29 mouse cellular contexts compared by ENCODE assay signal in genomic region chr5:36559106-36559505, GRCm38 (mm10). TPM values are rescaled to one million over a fixed set of nuclear protein-coding genes. Genes with fewer than 3 reads are reported as not detected.
DNase-seq lines count a peak whose midpoint lies in the region; ATAC-seq and TF ChIP-seq lines count a peak whose summit lies in the region.
"Had no signal": no experiment of that assay in that cellular context is flagged by ENCODE, and none has a peak within 500 bp of the region (broad histone marks: within the 10 kb centered on the region; RNA-seq: fewer than 3 reads in every experiment).

No protein-coding gene starts in this region.

- no peak for DNase-seq in kidney, postnatal 0 days (ENCODE audit: low spot score)
- no peak for DNase-seq in kidney, adult 11 months
- peak; percentile 11 for DNase-seq in retina, postnatal 1 day
- no peak for DNase-seq in retina, embryonic 14.5 days (ENCODE audit: low spot score)
- DNase-seq in left cerebral cortex, postnatal 25 days (ENCODE audit: low spot score in 2 of 2), result no peak
- DNase-seq in limb, embryonic 10.5 days (ENCODE audit: low spot score), result no peak
- DNase-seq: adrenal gland, postnatal 25 days; cerebellum, adult 11-12 months; cerebellum, adult 9-11 months; embryo, embryonic 11 days; gastrocnemius, postnatal 25 days; heart, adult 18-20 months; heart, postnatal 36 days; kidney, postnatal 10 days; left cerebral cortex, postnatal 4 days; right cerebral cortex, postnatal 4 days; thymus, postnatal 14 days had no signal

- no peaks in the 10 kb centered on the region for H3K27me3 ChIP-seq in kidney, postnatal 0 days (ENCODE audit: insufficient read depth, low read length)
- no peaks in the 10 kb centered on the region for H3K27me3 ChIP-seq in small intestine, adult 2 months (ENCODE audit: control insufficient read depth, insufficient read depth, low read length)
- H3K27me3 ChIP-seq in limb, embryonic 10.5 days (ENCODE audit: low read depth, poor library complexity, severe bottlenecking), result no peaks in the 10 kb centered on the region
- H3K27me3 ChIP-seq: embryonic facial prominence, embryonic 12.5 days; forebrain, embryonic 15.5 days; hindbrain, embryonic 12.5 days; limb, embryonic 15.5 days; liver, embryonic 15.5 days; lung, embryonic 15.5 days; midbrain, embryonic 15.5 days; neural tube, embryonic 15.5 days had no signal

- TF ChIP-seq POLR2A in small intestine, adult 2 months (IDR thresholded peaks at IDR 0.05; ENCODE audit: low read depth, low read length), result no peak

- no peaks in the 10 kb centered on the region for H3K9me3 ChIP-seq in kidney, postnatal 0 days (replicated peaks; ENCODE audit: low read length)
- no peaks in the 10 kb centered on the region for H3K9me3 ChIP-seq in limb, embryonic 10.5 days (replicated peaks)
- H3K9me3 ChIP-seq: embryonic facial prominence, embryonic 12.5 days; forebrain, embryonic 15.5 days; hindbrain, embryonic 12.5 days; limb, embryonic 15.5 days; liver, embryonic 15.5 days; lung, embryonic 15.5 days; midbrain, embryonic 10.5 days; midbrain, embryonic 15.5 days; neural tube, embryonic 15.5 days had no signal

- H3K27ac ChIP-seq in kidney, postnatal 0 days, result peak overlapping the region; percentile 85
- H3K27ac ChIP-seq in small intestine, adult 2 months (ENCODE audit: insufficient read depth, low read depth, low read length), result peak overlapping the region; percentile 96
- H3K27ac ChIP-seq in limb, embryonic 10.5 days, result no peak overlapping the region
- H3K27ac ChIP-seq: embryonic facial prominence, embryonic 12.5 days; forebrain, embryonic 15.5 days; hindbrain, embryonic 12.5 days; hindbrain, postnatal 0 days; limb, embryonic 15.5 days; lung, embryonic 15.5 days; midbrain, embryonic 10.5 days; midbrain, embryonic 15.5 days; neural tube, embryonic 15.5 days had no signal

- H3K9ac ChIP-seq in kidney, postnatal 0 days (ENCODE audit: low read depth, low read length), result no peak overlapping the region
- H3K9ac ChIP-seq: embryonic facial prominence, embryonic 12.5 days; forebrain, embryonic 15.5 days; hindbrain, embryonic 12.5 days; limb, embryonic 15.5 days; liver, embryonic 15.5 days; lung, embryonic 15.5 days; midbrain, embryonic 15.5 days; neural tube, embryonic 15.5 days had no signal

- intact Hi-C loops in left cerebral cortex, postnatal 25 days (cut with DNase I), result no loop called here

- no peaks in the 10 kb centered on the region for H3K36me3 ChIP-seq in kidney, postnatal 0 days (ENCODE audit: insufficient read depth, low read length)
- peaks cover 6% of the 10 kb centered on the region for H3K36me3 ChIP-seq in small intestine, adult 2 months (ENCODE audit: control insufficient read depth, insufficient read depth, low read length)
- H3K36me3 ChIP-seq in limb, embryonic 10.5 days, result no peaks in the 10 kb centered on the region
- H3K36me3 ChIP-seq: embryonic facial prominence, embryonic 12.5 days; forebrain, embryonic 15.5 days; hindbrain, embryonic 12.5 days; limb, embryonic 15.5 days; liver, embryonic 15.5 days; lung, embryonic 15.5 days; midbrain, embryonic 10.5 days; midbrain, embryonic 15.5 days; neural tube, embryonic 15.5 days had no signal

- peaks cover 32% of the 10 kb centered on the region for H3K4me1 ChIP-seq in kidney, postnatal 0 days (replicated peaks; ENCODE audit: insufficient read depth, low read length)
- H3K4me1 ChIP-seq in small intestine, adult 2 months (ENCODE audit: control insufficient read depth, insufficient read depth, insufficient read length, low read length), result peaks cover 38% of the 10 kb centered on the region
- no peaks in the 10 kb centered on the region for H3K4me1 ChIP-seq in limb, embryonic 10.5 days

- WGBS in kidney, postnatal 0 days, result 79% methylated on average over 5 of the region's 5 CpGs
- WGBS in small intestine, adult 2 months, result 26% methylated on average over 5 of the region's 5 CpGs
- WGBS in limb, embryonic 10.5 days, result 89% methylated on average over 5 of the region's 5 CpGs

- H3K4me2 ChIP-seq in kidney, postnatal 0 days (ENCODE audit: low read length), result no peak overlapping the region
- H3K4me2 ChIP-seq: embryonic facial prominence, embryonic 12.5 days; forebrain, embryonic 15.5 days; heart, embryonic 11.5 days; hindbrain, embryonic 12.5 days; limb, embryonic 15.5 days; liver, embryonic 15.5 days; lung, embryonic 15.5 days; midbrain, embryonic 15.5 days; neural tube, embryonic 15.5 days had no signal

- TF ChIP-seq CTCF in kidney, postnatal 0 days (IDR thresholded peaks at IDR 0.05; ENCODE audit: low read depth), result no peak
- no peak for TF ChIP-seq CTCF in small intestine, adult 2 months (IDR thresholded peaks at IDR 0.05; ENCODE audit: extremely low read depth, insufficient read length, insufficient replicate concordance, low read depth, low read length)

- H3K4me3 ChIP-seq in kidney, postnatal 0 days (replicated peaks; ENCODE audit: low read depth, low read length), result no peak overlapping the region
- no peak overlapping the region for H3K4me3 ChIP-seq in small intestine, adult 2 months (ENCODE audit: low read depth, low read length)
- H3K4me3 ChIP-seq in limb, embryonic 10.5 days, result no peak overlapping the region
- H3K4me3 ChIP-seq: embryonic facial prominence, embryonic 12.5 days; forebrain, embryonic 15.5 days; hindbrain, embryonic 12.5 days; limb, embryonic 15.5 days; liver, embryonic 15.5 days; lung, embryonic 15.5 days; midbrain, embryonic 10.5 days; midbrain, embryonic 15.5 days; neural tube, embryonic 15.5 days had no signal

- ATAC-seq in kidney, postnatal 0 days (replicated peaks; ENCODE audit: low FRiP score, low read depth), result no peak
- ATAC-seq: forebrain, embryonic 15.5 days; hindbrain, postnatal 0 days; midbrain, embryonic 15.5 days had no signal

RNA-seq across cellular contexts. Expression of gene Tbc1d14, which starts 34.0 kb away (rescaled TPM):
- 39.7 and 41.6 TPM in 2 replicates for polyA plus RNA-seq in kidney, postnatal 0 days (2015; fragmentation: Nextera tagmentation; extraction: Ambion mirVana)
- 21.1 and 21.7 TPM in 2 replicates for polyA plus RNA-seq in small intestine, adult 2 months (2012; rRNA removed)
- 10 to 100 TPM; 74.1 to 78.7 TPM for total RNA-seq in left cerebral cortex, postnatal 25 days (2021)
- polyA plus RNA-seq in limb, embryonic 10.5 days (2016; fragmentation: Nextera tagmentation; extraction: Ambion mirVana), result 32.0 and 38.2 TPM in 2 replicates
